Mouse (Mus musculus): ENCODE results near the gene Trim40.

GRCm38 (mm10) chr17:36839001-36839400 is 50.9 kb downstream of the Trim40 start:
- no peak for TF ChIP-seq CTCF (IDR thresholded peaks at IDR 0.05; ENCODE audit: borderline replicate concordance, extremely low read depth, insufficient read depth, insufficient read length)
- no peak for TF ChIP-seq POLR2A (IDR thresholded peaks at IDR 0.05; ENCODE audit: borderline replicate concordance, extremely low read depth, insufficient read depth, insufficient read length, poor library complexity, severe bottlenecking)
